Mouse (Mus musculus) stomach, postnatal 0 days (tissue): ENCODE results near the gene Iqch.

Source experiments
- CTCF ChIP-seq: IDR thresholded peaks from 2 replicates; pipeline ENCODE4 v1.5.1; 2016; ENCODE audit warnings: antibody characterized with exemption, low read depth, mild to moderate bottlenecking, moderate library complexity
- EP300 ChIP-seq: optimal IDR thresholded peaks from 2 replicates; pipeline ENCODE3; 2016; ENCODE audit warnings: antibody characterized with exemption

DNA sequence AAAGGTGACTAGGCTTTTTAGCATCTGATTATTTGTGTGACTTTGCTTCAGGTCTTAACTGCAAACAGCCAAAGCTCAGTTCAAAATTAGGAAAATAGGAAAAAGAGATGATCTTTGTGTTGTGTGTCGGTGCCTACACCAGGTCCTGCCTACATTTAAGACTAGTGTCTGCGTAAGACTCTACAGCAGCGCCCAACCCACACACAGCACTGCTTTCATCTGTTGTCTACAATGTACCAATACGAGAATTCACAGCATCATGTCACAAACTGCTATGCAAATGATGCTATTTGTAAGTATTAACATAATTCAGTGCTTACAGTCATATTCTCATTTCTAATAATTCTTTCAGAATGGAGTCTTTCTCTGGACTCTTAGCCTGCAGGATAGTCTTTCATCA lies 108.5 kb downstream of the Iqch start:
- no peak for TF ChIP-seq EP300
- TF ChIP-seq CTCF: no peak
